Mouse (Mus musculus) cortical plate, adult 2 months (tissue): ENCODE results near the gene Surf1.

ENCODE experiments used
- CTCF ChIP-seq: fragments of 200-500 bp; IDR thresholded peaks from 2 replicates; pipeline ENCODE4 v1.5.1; 2011; ENCODE audit warnings: mild to moderate bottlenecking, control low read depth, low read length; ENCODE audit not compliant: insufficient read depth; ENCODE audit errors: extremely low read depth
- POLR2A ChIP-seq: fragments of 200-500 bp; IDR thresholded peaks from 2 replicates; pipeline ENCODE4 v1.6.1; 2011; ENCODE audit warnings: mild to moderate bottlenecking, low read length, control low read depth; ENCODE audit not compliant: insufficient read depth; ENCODE audit errors: extremely low read depth

- TF ChIP-seq CTCF, result no peak
- no peak for TF ChIP-seq POLR2A
These were observed 11.6 kb upstream of the Surf1 start for GRCm38 (mm10) chr2:26927745-26928476.
